Mouse (Mus musculus): Measurements from ENCODE around the gene Ddc. TPM values are rescaled to one million over a fixed set of nuclear protein-coding genes. Genes with fewer than 3 reads are reported as not detected.
A peak's percentile ranks its signal among the peaks of the same experiment; 100 is the strongest.

Ddc gene
- total and polyA plus RNA-seq, 2 experiments from 2014 or later: 140 to 248 TPM

- Histone ChIP-seq H3K36me3 (replicated peaks; ENCODE audit: control insufficient read depth, insufficient read depth, low read length) (peaks cover 45% of the 10 kb centered on the region), H3K9ac (replicated peaks; ENCODE audit: low read depth, low read length) (no peak overlapping the region), H3K9me3 (replicated peaks; ENCODE audit: control insufficient read depth, low read length) (no peaks in the 10 kb centered on the region), H3K27me3 (ENCODE audit: control insufficient read depth, insufficient read depth, low read length) (no peaks in the 10 kb centered on the region), H3K4me3 (ENCODE audit: low read depth, low read length) (no peak overlapping the region), H3K27ac (ENCODE audit: low read depth) (no peak overlapping the region), H3K4me2 (ENCODE audit: low read depth, low read length) (no peak overlapping the region), H3K4me1 (ENCODE audit: control insufficient read depth, insufficient read depth) (peaks cover 6% of the 10 kb centered on the region; the same call in 1 of the 2 replicates)
- TF ChIP-seq CTCF (IDR thresholded peaks at IDR 0.05; ENCODE audit: low read depth) (no peak), EP300 (IDR thresholded peaks at IDR 0.05; ENCODE audit: low read depth) (no peak)
- ATAC-seq (ENCODE audit: insufficient read depth, low read depth) (no peak), DNase-seq (ENCODE audit: low spot score) (no peak)
- WGBS: 69% methylated on average over 5 of the region's 5 CpGs
These were observed 93.5 kb downstream of the Ddc start for GRCm38 (mm10) chr11:11804421-11804820.

GRCm38 (mm10) chr11:11801067-11801466 lies 96.9 kb downstream of the Ddc start:
- Histone ChIP-seq H3K36me3 (replicated peaks; ENCODE audit: control insufficient read depth, insufficient read depth, low read length) (peaks cover 57% of the 10 kb centered on the region), H3K27ac (ENCODE audit: low read depth) (no peak overlapping the region), H3K9ac (replicated peaks; ENCODE audit: low read depth, low read length) (no peak overlapping the region), H3K9me3 (replicated peaks; ENCODE audit: control insufficient read depth, low read length) (no peaks in the 10 kb centered on the region), H3K27me3 (ENCODE audit: control insufficient read depth, insufficient read depth, low read length) (no peaks in the 10 kb centered on the region), H3K4me1 (ENCODE audit: control insufficient read depth, insufficient read depth) (no peaks in the 10 kb centered on the region), H3K4me2 (ENCODE audit: low read depth, low read length) (no peak overlapping the region), H3K4me3 (ENCODE audit: low read depth, low read length) (no peak overlapping the region)
- TF ChIP-seq EP300 (IDR thresholded peaks at IDR 0.05; ENCODE audit: low read depth) (no peak), CTCF (IDR thresholded peaks at IDR 0.05; ENCODE audit: low read depth) (no peak)
- WGBS: 89% methylated on average over 9 of the region's 9 CpGs
- ATAC-seq (ENCODE audit: insufficient read depth, low read depth) (no peak), DNase-seq (ENCODE audit: low spot score) (no peak)

- H3K4me2 ChIP-seq (ENCODE audit: low read depth, low read length): no peak overlapping the region
- TF ChIP-seq CTCF (IDR thresholded peaks at IDR 0.05; ENCODE audit: low read depth): no peak
- no peak for TF ChIP-seq EP300 (IDR thresholded peaks at IDR 0.05; ENCODE audit: low read depth)
- no peak overlapping the region for H3K9ac ChIP-seq (replicated peaks; ENCODE audit: low read depth, low read length)
- H3K4me3 ChIP-seq (ENCODE audit: low read depth, low read length): no peak overlapping the region
- no peaks in the 10 kb centered on the region for H3K9me3 ChIP-seq (replicated peaks; ENCODE audit: control insufficient read depth, low read length)
- no peaks in the 10 kb centered on the region for H3K27me3 ChIP-seq (ENCODE audit: control insufficient read depth, insufficient read depth, low read length)
- H3K27ac ChIP-seq (ENCODE audit: low read depth): no peak overlapping the region
- no peak for ATAC-seq (ENCODE audit: insufficient read depth, low read depth)
- peaks cover 52% of the 10 kb centered on the region for H3K36me3 ChIP-seq (replicated peaks; ENCODE audit: control insufficient read depth, insufficient read depth, low read length)
- WGBS: 92% methylated on average over 3 of the region's 3 CpGs
- H3K4me1 ChIP-seq (ENCODE audit: control insufficient read depth, insufficient read depth): no peaks in the 10 kb centered on the region
- no peak for DNase-seq (ENCODE audit: low spot score)
These were observed 97.6 kb downstream of the Ddc start for GRCm38 (mm10) chr11:11800304-11800703.

- WGBS: 94% methylated on average over 1 of the region's 1 CpGs
- ATAC-seq (ENCODE audit: insufficient read depth, low read depth) (no peak), DNase-seq (ENCODE audit: low spot score) (no peak)
- no peaks in the 10 kb centered on the region for H3K9me3 ChIP-seq (replicated peaks; ENCODE audit: control insufficient read depth, low read length)
- no peaks in the 10 kb centered on the region for H3K4me1 ChIP-seq (ENCODE audit: control insufficient read depth, insufficient read depth)
- TF ChIP-seq CTCF (IDR thresholded peaks at IDR 0.05; ENCODE audit: low read depth) (no peak), EP300 (IDR thresholded peaks at IDR 0.05; ENCODE audit: low read depth) (no peak)
- H3K9ac ChIP-seq (replicated peaks; ENCODE audit: low read depth, low read length): no peak overlapping the region
- no peak overlapping the region for H3K27ac ChIP-seq (ENCODE audit: low read depth)
- no peaks in the 10 kb centered on the region for H3K27me3 ChIP-seq (ENCODE audit: control insufficient read depth, insufficient read depth, low read length)
- no peak overlapping the region for H3K4me2 ChIP-seq (ENCODE audit: low read depth, low read length)
- peaks cover 40% of the 10 kb centered on the region for H3K36me3 ChIP-seq (replicated peaks; ENCODE audit: control insufficient read depth, insufficient read depth, low read length)
- H3K4me3 ChIP-seq (ENCODE audit: low read depth, low read length): no peak overlapping the region
These were observed 99.3 kb downstream of the Ddc start for GRCm38 (mm10) chr11:11798690-11799089.

GRCm38 (mm10) chr11:11794626-11795025 lies 103.3 kb downstream of the Ddc start:
- no peak overlapping the region for H3K9ac ChIP-seq (replicated peaks; ENCODE audit: low read depth, low read length)
- no peak for TF ChIP-seq EP300 (IDR thresholded peaks at IDR 0.05; ENCODE audit: low read depth)
- TF ChIP-seq CTCF (IDR thresholded peaks at IDR 0.05; ENCODE audit: low read depth): no peak
- H3K36me3 ChIP-seq (replicated peaks; ENCODE audit: control insufficient read depth, insufficient read depth, low read length): peaks cover 12% of the 10 kb centered on the region
- no peaks in the 10 kb centered on the region for H3K9me3 ChIP-seq (replicated peaks; ENCODE audit: control insufficient read depth, low read length)
- H3K27ac ChIP-seq (ENCODE audit: low read depth): no peak overlapping the region
- ATAC-seq (ENCODE audit: insufficient read depth, low read depth) (no peak), DNase-seq (ENCODE audit: low spot score) (no peak)
- no peaks in the 10 kb centered on the region for H3K4me1 ChIP-seq (ENCODE audit: control insufficient read depth, insufficient read depth)
- no peaks in the 10 kb centered on the region for H3K27me3 ChIP-seq (ENCODE audit: control insufficient read depth, insufficient read depth, low read length)
- no peak overlapping the region for H3K4me3 ChIP-seq (ENCODE audit: low read depth, low read length)
- WGBS: 83% methylated on average over 1 of the region's 1 CpGs
- no peak overlapping the region for H3K4me2 ChIP-seq (ENCODE audit: low read depth, low read length)

GRCm38 (mm10) chr11:11788521-11788974 lies 109.4 kb downstream of the Ddc start:
- no peaks in the 10 kb centered on the region for H3K4me1 ChIP-seq (ENCODE audit: control insufficient read depth, insufficient read depth)
- no peaks in the 10 kb centered on the region for H3K27me3 ChIP-seq (ENCODE audit: control insufficient read depth, insufficient read depth, low read length)
- H3K27ac ChIP-seq (ENCODE audit: low read depth): peak overlapping the region; percentile 30; the same call in 1 of the 2 replicates
- peak overlapping the region; percentile 30 for H3K4me3 ChIP-seq (ENCODE audit: low read depth, low read length)
- ATAC-seq (ENCODE audit: insufficient read depth, low read depth) (peak; percentile 95), DNase-seq (ENCODE audit: low spot score) (peak; percentile 82)
- H3K9ac ChIP-seq (replicated peaks; ENCODE audit: low read depth, low read length): no peak overlapping the region; the same call in 1 of the 2 replicates
- peak overlapping the region; percentile 46 for H3K4me2 ChIP-seq (ENCODE audit: low read depth, low read length)
- no peaks in the 10 kb centered on the region for H3K9me3 ChIP-seq (replicated peaks; ENCODE audit: control insufficient read depth, low read length)
- H3K36me3 ChIP-seq (replicated peaks; ENCODE audit: control insufficient read depth, insufficient read depth, low read length): no peaks in the 10 kb centered on the region
- 0% methylated on average over 8 of the region's 8 CpGs for WGBS
- TF ChIP-seq CTCF (IDR thresholded peaks at IDR 0.05; ENCODE audit: low read depth) (peak; percentile 69), EP300 (IDR thresholded peaks at IDR 0.05; ENCODE audit: low read depth) (no peak)
